Mouse (Mus musculus) right cerebral cortex, postnatal 14 days (tissue): ENCODE measurements around the gene Baz2b.

Source experiments
- DNase-seq: peaks from one replicate; pipeline ENCODE4 v3.0.0; 2022

Baz2b gene

GRCm38 (mm10) chr2:60209703-60210651, at the start of gene Baz2b, which contains the start of gene March7:
TSS of gene Baz2b (minus strand) at chr2:60209839.
TSS of gene March7 (plus strand) at chr2:60209887.
- peak; percentile 87 for DNase-seq

GRCm38 (mm10) chr2:60259186-60259585, 49.5 kb upstream of the Baz2b start:
- DNase-seq = no peak

- no peak for DNase-seq
These were observed 47.1 kb upstream of the Baz2b start for GRCm38 (mm10) chr2:60256751-60257150.

GRCm38 (mm10) chr2:60253506-60253905, 43.9 kb upstream of the Baz2b start:
- no peak for DNase-seq

GRCm38 (mm10) chr2:60252782-60253181, 43.1 kb upstream of the Baz2b start:
- DNase-seq = no peak

GRCm38 (mm10) chr2:60234506-60234905, 24.9 kb upstream of the Baz2b start:
- no peak for DNase-seq

- no peak for DNase-seq
These were observed 23.5 kb upstream of the Baz2b start for GRCm38 (mm10) chr2:60233147-60233546.

GRCm38 (mm10) chr2:60230361-60230760, 20.7 kb upstream of the Baz2b start:
- DNase-seq = no peak

GRCm38 (mm10) chr2:60228470-60228869, 18.8 kb upstream of the Baz2b start:
- no peak for DNase-seq

GRCm38 (mm10) chr2:60223489-60223888, 13.8 kb upstream of the Baz2b start:
- DNase-seq = no peak

GRCm38 (mm10) chr2:60221954-60222353, 12.3 kb upstream of the Baz2b start:
- no peak for DNase-seq

GRCm38 (mm10) chr2:60221236-60221635, 11.6 kb upstream of the Baz2b start:
- DNase-seq = no peak

- DNase-seq = no peak
These were observed 8.0 kb upstream of the Baz2b start for GRCm38 (mm10) chr2:60217620-60218019.

- DNase-seq = no peak
These were observed 7.0 kb upstream of the Baz2b start for GRCm38 (mm10) chr2:60216547-60217153.

- no peak for DNase-seq
These were observed 5.0 kb upstream of the Baz2b start for GRCm38 (mm10) chr2:60214683-60215082.

- DNase-seq = no peak
These were observed 2.8 kb upstream of the Baz2b start for GRCm38 (mm10) chr2:60212488-60212887.

GRCm38 (mm10) chr2:60210821-60211220, 1.2 kb upstream of the Baz2b start:
- DNase-seq = no peak

GRCm38 (mm10) chr2:60209122-60209611, 472 bp downstream of the Baz2b start:
- DNase-seq = peak; percentile 36

- DNase-seq = no peak
These were observed 3.8 kb downstream of the Baz2b start for GRCm38 (mm10) chr2:60205795-60206194.

- no peak for DNase-seq
These were observed 5.5 kb downstream of the Baz2b start for GRCm38 (mm10) chr2:60204162-60204561.

- DNase-seq = no peak
These were observed 5.9 kb downstream of the Baz2b start for GRCm38 (mm10) chr2:60203733-60204132.

- DNase-seq = no peak
These were observed 6.6 kb downstream of the Baz2b start for GRCm38 (mm10) chr2:60202900-60203530.

GRCm38 (mm10) chr2:60200667-60201066, 9.0 kb downstream of the Baz2b start:
- peak; percentile 46 for DNase-seq
